Mouse (Mus musculus): ENCODE results near the gene Syngr1.
A peak's percentile ranks its signal among the peaks of the same experiment; 100 is the strongest.
"Not testable (repeated sequence)": the region's sequence is repeated elsewhere in the genome, so short reads cannot be mapped to it uniquely, and the experiment has no call there.

The Syngr1 gene

GRCm38 (mm10) chr15:80115866-80116794, 25.0 kb downstream of the Syngr1 start:
- DNase-seq (ENCODE audit: low read depth, low spot score): no peak

GRCm38 (mm10) chr15:80117154-80117553, 26.0 kb downstream of the Syngr1 start:
- DNase-seq (ENCODE audit: low read depth, low spot score): no peak

GRCm38 (mm10) chr15:80119076-80119475, 27.9 kb downstream of the Syngr1 start:
- DNase-seq (ENCODE audit: low read depth, low spot score): no peak

GRCm38 (mm10) chr15:80121721-80122325, 30.7 kb downstream of the Syngr1 start:
- no peak for DNase-seq (ENCODE audit: low read depth, low spot score)

- not testable (repeated sequence) for DNase-seq (ENCODE audit: low read depth, low spot score)
These were observed 31.3 kb downstream of the Syngr1 start for GRCm38 (mm10) chr15:80122431-80122830.

GRCm38 (mm10) chr15:80124651-80125050, 33.5 kb downstream of the Syngr1 start:
- no peak for DNase-seq (ENCODE audit: low read depth, low spot score)

- peak; percentile 23 for DNase-seq (ENCODE audit: low read depth, low spot score)
These were observed 36.1 kb downstream of the Syngr1 start for GRCm38 (mm10) chr15:80127191-80127590.

- no peak for DNase-seq (ENCODE audit: low read depth, low spot score)
These were observed 38.8 kb downstream of the Syngr1 start for GRCm38 (mm10) chr15:80129982-80130381.

- no peak for DNase-seq (ENCODE audit: low read depth, low spot score)
These were observed 39.6 kb downstream of the Syngr1 start for GRCm38 (mm10) chr15:80130689-80131088.

GRCm38 (mm10) chr15:80131421-80131820, 40.3 kb downstream of the Syngr1 start:
- DNase-seq (ENCODE audit: low read depth, low spot score): no peak

GRCm38 (mm10) chr15:80132452-80132851, 41.3 kb downstream of the Syngr1 start:
- no peak for DNase-seq (ENCODE audit: low read depth, low spot score)

- DNase-seq (ENCODE audit: low read depth, low spot score): peak; percentile 96
These were observed 42.0 kb downstream of the Syngr1 start, which contains the start of gene Tab1 for GRCm38 (mm10) chr15:80132993-80133586. TSS of gene Tab1 (plus strand) at chr15:80133127.

GRCm38 (mm10) chr15:80133682-80134449, 42.7 kb downstream of the Syngr1 start:
- DNase-seq (ENCODE audit: low read depth, low spot score): no peak

- no peak for DNase-seq (ENCODE audit: low read depth, low spot score)
These were observed 43.3 kb downstream of the Syngr1 start for GRCm38 (mm10) chr15:80134450-80134847.

- no peak for DNase-seq (ENCODE audit: low read depth, low spot score)
These were observed 44.4 kb downstream of the Syngr1 start for GRCm38 (mm10) chr15:80135499-80135898.

GRCm38 (mm10) chr15:80136645-80137044, 45.5 kb downstream of the Syngr1 start:
- no peak for DNase-seq (ENCODE audit: low read depth, low spot score)

- no peak for DNase-seq (ENCODE audit: low read depth, low spot score)
These were observed 47.0 kb downstream of the Syngr1 start for GRCm38 (mm10) chr15:80137945-80138791.

- DNase-seq (ENCODE audit: low read depth, low spot score): no peak
These were observed 49.2 kb downstream of the Syngr1 start for GRCm38 (mm10) chr15:80140302-80140701.

GRCm38 (mm10) chr15:80140878-80141277, 49.7 kb downstream of the Syngr1 start:
- DNase-seq (ENCODE audit: low read depth, low spot score): no peak

GRCm38 (mm10) chr15:80142130-80142529, 51.0 kb downstream of the Syngr1 start:
- peak; percentile 27 for DNase-seq (ENCODE audit: low read depth, low spot score)

- no peak for DNase-seq (ENCODE audit: low read depth, low spot score)
These were observed 52.6 kb downstream of the Syngr1 start for GRCm38 (mm10) chr15:80143760-80144159.

Data from CD4-positive helper T cell, adult 2 months (primary cell).